Mouse (Mus musculus) lung, adult 2 months (tissue): Measurements from ENCODE around the gene Dyrk2. TPM values are rescaled to one million over a fixed set of nuclear protein-coding genes. Genes with fewer than 3 reads are reported as not detected.

Experiments
- DNase-seq: peaks from one replicate; pipeline ENCODE4 v3.0.0; 2022
- H3K4me1 ChIP-seq: fragments of 200-500 bp; 2 replicates; pipeline ENCODE4 v1.6.1; 2011; ENCODE audit warnings: low read length; ENCODE audit not compliant: control insufficient read depth, insufficient read depth
- H3K4me3 ChIP-seq: fragments of 200-500 bp; replicated peaks from 2 replicates; pipeline ENCODE3; 2011; ENCODE audit warnings: low read depth, mild to moderate bottlenecking, control low read depth, low read length; ENCODE audit errors: extremely low read depth
- CTCF ChIP-seq: fragments of 200-500 bp; IDR thresholded peaks from 2 replicates; pipeline ENCODE4 v1.5.1; 2011; ENCODE audit warnings: mild to moderate bottlenecking, low read length, control low read depth; ENCODE audit not compliant: insufficient read depth
- POLR2A ChIP-seq: fragments of 200-500 bp; IDR thresholded peaks from 2 replicates; pipeline ENCODE4 v1.6.1; 2011; ENCODE audit warnings: low read depth, mild to moderate bottlenecking, control low read depth, low read length, borderline replicate concordance; ENCODE audit errors: extremely low read depth
- WGBS: fragments of 180-500 bp; shearing (Covaris S2); methylation state at CpG from one replicate; pipeline ENCODE4 v1.1.7; 2018; 5-methylcytosine and 5-hydroxymethylcytosine counted together
- polyA plus RNA-seq: library from polyadenylated mRNA; depleted of rRNA; stranded (reverse); fragments of >200 nt; gene quantifications from 2 replicates; pipeline ENCODE4 v1.2.3, GENCODE M21; 2012; rRNA removed

Gene Dyrk2
- 16.6 and 25.8 TPM in 2 replicates for polyA plus RNA-seq

- no peak for TF ChIP-seq CTCF
- no peak for TF ChIP-seq POLR2A
- WGBS = 30% methylated on average over 16 of the region's 16 CpGs
- peak within 1 kb of the TSS; percentile 63 for H3K4me3 ChIP-seq
- H3K4me1 ChIP-seq = peaks cover 6% of the 10 kb centered on the region; the same call in 1 of the 2 replicates
- no peak for DNase-seq
Measured at GRCm38 (mm10) chr10:118870201-118870980, at the start of gene Dyrk2. Gene Dyrk2, minus strand, starts transcription at chr10:118870209.

- no peak overlapping the region for H3K4me3 ChIP-seq
- TF ChIP-seq CTCF = no peak
- TF ChIP-seq POLR2A = no peak
- no peaks in the 10 kb centered on the region for H3K4me1 ChIP-seq
- no peak for DNase-seq
- 86% methylated on average over 10 of the region's 10 CpGs for WGBS
Measured at GRCm38 (mm10) chr10:118902625-118903024, 32.6 kb upstream of the Dyrk2 start.

- DNase-seq = no peak
- TF ChIP-seq POLR2A (no peak), CTCF (no peak)
- H3K4me3 ChIP-seq = no peak overlapping the region
- H3K4me1 ChIP-seq = no peaks in the 10 kb centered on the region
- WGBS = 66% methylated on average over 3 of the region's 3 CpGs
Measured at GRCm38 (mm10) chr10:118893645-118894044, 23.6 kb upstream of the Dyrk2 start.

GRCm38 (mm10) chr10:118884126-118884525 is 14.1 kb upstream of the Dyrk2 start:
- H3K4me3 ChIP-seq = no peak overlapping the region
- 76% methylated on average over 2 of the region's 2 CpGs for WGBS
- peaks cover 7% of the 10 kb centered on the region for H3K4me1 ChIP-seq
- no peak for TF ChIP-seq POLR2A
- no peak for TF ChIP-seq CTCF
- DNase-seq = no peak

- WGBS = 62% methylated on average over 11 of the region's 11 CpGs
- no peak for DNase-seq
- Histone ChIP-seq H3K4me1 (peaks cover 7% of the 10 kb centered on the region), H3K4me3 (no peak overlapping the region)
- TF ChIP-seq CTCF = no peak
- no peak for TF ChIP-seq POLR2A
Measured at GRCm38 (mm10) chr10:118883317-118883716, 13.3 kb upstream of the Dyrk2 start.

- H3K4me1 ChIP-seq = peaks cover 7% of the 10 kb centered on the region
- TF ChIP-seq CTCF = no peak
- no peak for TF ChIP-seq POLR2A
- H3K4me3 ChIP-seq = peak overlapping the region; percentile 45
- no peak for DNase-seq
- WGBS = 41% methylated on average over 12 of the region's 12 CpGs
Measured at GRCm38 (mm10) chr10:118882258-118882885, 12.4 kb upstream of the Dyrk2 start.

GRCm38 (mm10) chr10:118880776-118881175 is 10.8 kb upstream of the Dyrk2 start:
- Histone ChIP-seq H3K4me3 (no peak overlapping the region), H3K4me1 (peaks cover 7% of the 10 kb centered on the region)
- TF ChIP-seq CTCF (no peak), POLR2A (no peak)
- 84% methylated on average over 2 of the region's 2 CpGs for WGBS
- no peak for DNase-seq

- 85% methylated on average over 2 of the region's 2 CpGs for WGBS
- no peak for TF ChIP-seq POLR2A
- TF ChIP-seq CTCF = no peak
- Histone ChIP-seq H3K4me1 (peaks cover 5% of the 10 kb centered on the region; the same call in 1 of the 2 replicates), H3K4me3 (no peak overlapping the region)
- no peak for DNase-seq
Measured at GRCm38 (mm10) chr10:118872196-118872595, 2.2 kb upstream of the Dyrk2 start.

GRCm38 (mm10) chr10:118869591-118870001 is 413 bp downstream of the Dyrk2 start:
- Histone ChIP-seq H3K4me1 (peaks cover 7% of the 10 kb centered on the region; the same call in 1 of the 2 replicates), H3K4me3 (peak overlapping the region; percentile 63)
- WGBS = 1% methylated on average over 16 of the region's 16 CpGs
- DNase-seq = peak; percentile 68
- TF ChIP-seq CTCF (no peak), POLR2A (peak; percentile 48; the same call in 1 of the 2 replicates)
